Mouse (Mus musculus) heart, embryonic 14.5 days (tissue): Measurements from ENCODE around the gene Uba52. TPM values are rescaled to one million over a fixed set of nuclear protein-coding genes. Genes with fewer than 3 reads are reported as not detected.

Source experiments
- ATAC-seq: fragments of 200-750 bp; cut with Nextera tagmentation; 2 replicates; pipeline ENCODE4 v1.8.0; 2017; ENCODE audit warnings: low read depth, moderate TSS enrichment; ENCODE audit not compliant: insufficient number of reproducible peaks, insufficient read depth, low FRiP score
- H3K27ac ChIP-seq, 2 experiments: fragments of 200-500 bp in 1 of 2; fragments of 300-500 bp in 1 of 2; sonication (generic) in 1 of 2; replicated peaks in 1 of 2; 2 replicates each; pipeline ENCODE4 v1.5.1; 2012 to 2014; ENCODE audit warnings: low read depth in 2 of 2, low read length in 2 of 2, control low read depth in 1 of 2, mild to moderate bottlenecking in 1 of 2, mixed read lengths in 1 of 2; ENCODE audit not compliant: control insufficient read depth in 1 of 2, insufficient read depth in 1 of 2
- H3K27me3 ChIP-seq: fragments of 300-500 bp; sonication (generic); 2 replicates; pipeline ENCODE4 v1.6.1; 2014; ENCODE audit warnings: mild to moderate bottlenecking, low read length, control low read depth; ENCODE audit not compliant: control insufficient read depth, insufficient read depth
- H3K36me3 ChIP-seq: fragments of 300-500 bp; sonication (generic); 2 replicates; pipeline ENCODE4 v1.6.1; 2014; ENCODE audit warnings: mild to moderate bottlenecking, control low read depth, low read length, mixed read lengths; ENCODE audit not compliant: control insufficient read depth, insufficient read depth
- H3K4me1 ChIP-seq, 2 experiments: fragments of 200-500 bp in 1 of 2; fragments of 300-500 bp in 1 of 2; sonication (generic) in 1 of 2; 2 replicates each; pipeline ENCODE4 v1.6.1; 2012 to 2014; ENCODE audit warnings: low read length in 2 of 2, control low read depth in 1 of 2, mixed read lengths in 1 of 2; ENCODE audit not compliant: control insufficient read depth in 2 of 2, insufficient read depth in 2 of 2
- H3K4me2 ChIP-seq: fragments of 300-500 bp; sonication (generic); 2 replicates; pipeline ENCODE4 v1.6.1; 2014; ENCODE audit warnings: mild to moderate bottlenecking, low read length
- H3K4me3 ChIP-seq, 2 experiments: fragments of 200-500 bp in 1 of 2; fragments of 300-500 bp in 1 of 2; sonication (generic) in 1 of 2; 2 replicates each; pipeline ENCODE4 v1.5.1; 2012 to 2014; ENCODE audit warnings: low read length in 2 of 2, mild to moderate bottlenecking in 2 of 2, control low read depth in 1 of 2, low read depth in 1 of 2, moderate library complexity in 1 of 2; ENCODE audit not compliant: control insufficient read depth in 1 of 2, insufficient read depth in 1 of 2
- H3K9ac ChIP-seq: fragments of 300-500 bp; sonication (generic); 2 replicates; pipeline ENCODE4 v1.6.1; 2014; ENCODE audit warnings: mild to moderate bottlenecking, low read length
- H3K9me3 ChIP-seq: fragments of 300-500 bp; sonication (generic); 2 replicates; pipeline ENCODE4 v1.6.1; 2016; ENCODE audit warnings: low read length, control low read depth; ENCODE audit not compliant: control insufficient read depth
- WGBS: fragments of 180-500 bp; shearing (Covaris S2); extraction: QIAGEN DNeasy Blood & Tissue Kit; methylation state at CpG from one replicate; pipeline ENCODE4 v1.1.7; 2014; 5-methylcytosine and 5-hydroxymethylcytosine counted together
- polyA plus RNA-seq: library from polyadenylated mRNA; unstranded; fragments of >200 nt; fragmentation: Nextera tagmentation; extraction: Ambion mirVana; gene quantifications from 2 replicates; pipeline ENCODE4 v1.2.1, GENCODE M21; 2014

The Uba52 gene
- polyA plus RNA-seq, 1 experiment from 2014 or later, result 1,040 TPM

- Histone ChIP-seq H3K4me3 (peak within 1 kb of the TSS; percentile 57 to 80), H3K4me2 (peak within 1 kb of the TSS; percentile 89), H3K9ac (peak within 1 kb of the TSS; percentile 88), H3K9me3 (no peaks in the 10 kb centered on the region), H3K36me3 (no peaks in the 10 kb centered on the region), H3K27ac (peak within 1 kb of the TSS in 1 of 2 experiments; percentile 7; a peak in 1 of 4 replicates), H3K27me3 (peaks cover 12% of the 10 kb centered on the region), H3K4me1 (peaks cover 9 to 12% of the 10 kb centered on the region in 2 experiments; a peak in 3 of 4 replicates)
- WGBS, result under 1% methylated on average over 53 of the region's 53 CpGs
- peak; percentile 90 for ATAC-seq
Observed at GRCm38 (mm10) chr8:70476333-70477268, 34.0 kb downstream of the Uba52 start, which contains the start of gene Klhl26. Klhl26 (minus strand) TSS chr8:70476968.

GRCm38 (mm10) chr8:70471856-70472255 lies 38.7 kb downstream of the Uba52 start:
- Histone ChIP-seq H3K9me3 (no peaks in the 10 kb centered on the region), H3K36me3 (no peaks in the 10 kb centered on the region), H3K4me1 (peaks cover 37 to 40% of the 10 kb centered on the region in 2 experiments), H3K4me3 (no peak overlapping the region), H3K27me3 (no peaks in the 10 kb centered on the region), H3K9ac (no peak overlapping the region), H3K4me2 (no peak overlapping the region), H3K27ac (no peak overlapping the region)
- WGBS, result 94% methylated on average over 7 of the region's 7 CpGs
- ATAC-seq, result no peak

GRCm38 (mm10) chr8:70469938-70470337 lies 40.7 kb downstream of the Uba52 start:
- H3K9ac ChIP-seq, result peak overlapping the region; percentile 36; the same call in 1 of the 2 replicates
- no peaks in the 10 kb centered on the region for H3K9me3 ChIP-seq
- ATAC-seq, result no peak
- peak overlapping the region; percentile 47 to 74; a peak in 3 of 4 replicates for H3K27ac ChIP-seq
- H3K27me3 ChIP-seq, result no peaks in the 10 kb centered on the region
- H3K4me3 ChIP-seq, result no peak overlapping the region
- H3K4me2 ChIP-seq, result peak overlapping the region; percentile 19; the same call in 1 of the 2 replicates
- WGBS, result 22% methylated on average over 2 of the region's 2 CpGs
- H3K36me3 ChIP-seq, result no peaks in the 10 kb centered on the region
- H3K4me1 ChIP-seq, result peaks cover 39 to 42% of the 10 kb centered on the region in 2 experiments

GRCm38 (mm10) chr8:70469295-70469916 lies 41.2 kb downstream of the Uba52 start:
- Histone ChIP-seq H3K36me3 (no peaks in the 10 kb centered on the region), H3K27me3 (no peaks in the 10 kb centered on the region), H3K27ac (peak overlapping the region; percentile 47 to 74), H3K4me3 (no peak overlapping the region), H3K9ac (0 out of 2 replicates have a peak overlapping the region, but pooled peaks have one; percentile 36), H3K4me1 (peaks cover 42% of the 10 kb centered on the region in 2 experiments), H3K4me2 (peak overlapping the region; percentile 19), H3K9me3 (no peaks in the 10 kb centered on the region)
- WGBS, result 27% methylated on average over 10 of the region's 10 CpGs
- peak; percentile 31; the same call in 1 of the 2 replicates for ATAC-seq

GRCm38 (mm10) chr8:70468733-70469132 lies 41.9 kb downstream of the Uba52 start:
- Histone ChIP-seq H3K9ac (no peak overlapping the region), H3K4me3 (no peak overlapping the region), H3K4me2 (no peak overlapping the region), H3K4me1 (peaks cover 42% of the 10 kb centered on the region in 2 experiments), H3K36me3 (no peaks in the 10 kb centered on the region), H3K27ac (peak overlapping the region in 1 of 2 experiments; percentile 74; a peak in 2 of 4 replicates), H3K27me3 (no peaks in the 10 kb centered on the region), H3K9me3 (no peaks in the 10 kb centered on the region)
- no peak for ATAC-seq
- 85% methylated on average over 4 of the region's 4 CpGs for WGBS

- Histone ChIP-seq H3K4me2 (no peak overlapping the region), H3K9me3 (no peaks in the 10 kb centered on the region), H3K4me3 (no peak overlapping the region), H3K27me3 (no peaks in the 10 kb centered on the region), H3K27ac (no peak overlapping the region), H3K4me1 (peaks cover 42% of the 10 kb centered on the region in 2 experiments), H3K36me3 (no peaks in the 10 kb centered on the region), H3K9ac (no peak overlapping the region)
- ATAC-seq, result no peak
- WGBS, result 58% methylated on average over 1 of the region's 1 CpGs
Observed at GRCm38 (mm10) chr8:70467907-70468306, 42.7 kb downstream of the Uba52 start.

GRCm38 (mm10) chr8:70467229-70467725 lies 43.3 kb downstream of the Uba52 start:
- Histone ChIP-seq H3K36me3 (no peaks in the 10 kb centered on the region), H3K4me3 (no peak overlapping the region), H3K9ac (no peak overlapping the region), H3K4me2 (no peak overlapping the region), H3K9me3 (no peaks in the 10 kb centered on the region), H3K27me3 (no peaks in the 10 kb centered on the region), H3K27ac (no peak overlapping the region), H3K4me1 (peaks cover 42% of the 10 kb centered on the region in 2 experiments)
- WGBS, result 66% methylated on average over 5 of the region's 5 CpGs
- no peak for ATAC-seq
